Mouse (Mus musculus) bone marrow, adult 2 months (tissue): ENCODE measurements around the gene Tbl3.

ENCODE experiments used
- CTCF ChIP-seq: fragments of 200-500 bp; IDR thresholded peaks from 2 replicates; pipeline ENCODE4 v1.5.1; 2011; ENCODE audit warnings: low read length, control low read depth; ENCODE audit not compliant: control insufficient read depth, insufficient read depth
- POLR2A ChIP-seq: fragments of 200-500 bp; IDR thresholded peaks from 2 replicates; pipeline ENCODE4 v1.6.1; 2011; ENCODE audit warnings: low read depth, mild to moderate bottlenecking, control low read depth, low read length, borderline replicate concordance; ENCODE audit not compliant: control insufficient read depth

DNA sequence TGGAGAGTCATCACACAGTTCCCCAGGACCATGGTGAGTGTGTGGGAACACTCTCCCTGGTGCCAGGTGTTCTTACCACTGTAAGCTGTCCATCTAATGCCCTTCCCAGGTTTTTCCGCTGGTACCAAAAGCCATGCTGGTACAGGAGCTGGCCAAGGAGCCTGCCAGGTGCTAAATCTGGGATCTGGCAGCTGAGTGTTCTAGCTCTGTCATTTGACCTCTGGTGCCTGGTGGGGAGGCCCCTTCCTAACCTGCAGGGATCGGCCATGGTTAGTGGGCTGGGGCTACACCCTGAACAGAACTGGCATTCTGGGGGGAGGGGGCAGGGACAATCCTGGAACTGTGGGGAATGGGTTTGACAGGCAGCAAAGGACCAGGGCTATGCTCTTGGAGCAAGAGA, 20.2 kb upstream of the Tbl3 start, which contains the start of gene Rpl3l:
- TF ChIP-seq CTCF (no peak), POLR2A (no peak)
